Mouse (Mus musculus) right cerebral cortex, postnatal 4 days (tissue): ENCODE data around the gene Gpr62.

Experiments
- DNase-seq: peaks from one replicate; pipeline ENCODE4 v3.0.0-alpha.2; 2022

Gpr62 gene

DNA sequence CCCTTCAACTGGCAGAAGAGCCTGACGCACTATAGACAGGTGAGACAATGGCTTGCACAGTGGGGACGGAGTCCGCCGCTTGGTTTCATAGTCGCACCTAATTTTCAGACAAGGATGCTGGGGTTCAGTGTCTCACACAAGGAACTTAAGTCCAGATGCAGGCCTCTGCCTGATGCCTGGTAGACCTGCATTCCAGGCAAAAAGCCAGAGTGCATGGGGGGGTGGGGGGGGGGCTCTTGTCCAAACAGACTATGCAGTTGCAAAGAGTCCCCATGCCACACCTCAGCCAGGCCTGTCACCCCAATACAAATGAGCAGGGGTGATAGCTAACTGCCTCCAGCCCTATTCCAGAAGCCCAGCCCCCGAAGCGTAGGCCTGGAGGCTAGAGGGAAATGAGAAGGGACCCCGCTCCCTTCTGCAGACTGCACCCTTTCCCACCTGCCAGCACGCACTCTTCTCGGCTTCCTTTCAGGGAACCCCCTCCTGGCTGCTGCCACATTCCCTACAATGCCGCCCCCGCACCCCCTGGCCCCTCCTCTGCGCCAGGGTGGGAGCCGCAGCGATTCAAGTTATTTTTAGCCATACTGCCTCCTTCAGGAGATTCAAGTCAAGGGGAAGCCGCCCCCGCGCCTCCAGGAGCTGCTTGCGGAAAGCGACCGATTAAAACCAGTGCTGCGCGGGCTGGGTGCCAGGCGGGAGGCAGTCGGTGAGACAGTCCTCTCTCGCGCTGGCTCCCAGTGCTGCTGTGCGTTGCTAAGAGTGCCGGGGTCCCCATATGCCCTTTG, 47.7 kb downstream of the Gpr62 start:
- peak; percentile 96 for DNase-seq

DNA sequence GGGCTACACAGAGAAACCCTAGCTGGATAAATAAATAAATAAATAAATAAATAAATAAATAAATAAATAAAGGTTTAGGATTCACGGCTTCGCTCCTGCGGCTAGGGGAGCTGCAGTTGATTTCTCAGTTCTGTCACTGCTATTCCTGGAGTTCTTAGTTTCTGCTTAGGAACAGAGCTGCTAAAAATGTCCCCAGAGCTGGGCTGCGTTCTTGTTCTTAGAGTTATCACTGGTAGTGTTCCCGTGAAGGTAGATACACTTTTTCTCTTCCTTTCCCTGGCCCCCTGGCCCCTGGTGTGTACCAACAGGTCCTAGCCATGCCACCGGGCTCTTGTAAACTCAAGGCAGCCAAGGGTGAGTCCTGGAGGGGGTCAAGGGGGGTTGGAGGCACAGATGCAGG, 48.9 kb downstream of the Gpr62 start:
- DNase-seq = no peak
